Mouse (Mus musculus) C2C12 (cell line): ENCODE results near the gene Agap1.

Experiments used
- CEBPB ChIP-seq: IDR thresholded peaks from one replicate; pipeline ENCODE4 v1.6.1; 2011; ENCODE audit warnings: low read depth, mild to moderate bottlenecking, control low read depth, moderate library complexity
- CTCF ChIP-seq: IDR thresholded peaks from one replicate; pipeline ENCODE4 v1.5.1; 2011; ENCODE audit not compliant: control insufficient read depth, insufficient read depth, insufficient read length
- USF1 ChIP-seq: IDR thresholded peaks from one replicate; pipeline ENCODE4 v1.6.1; 2011; ENCODE audit warnings: low read depth, mild to moderate bottlenecking, control low read depth, moderate library complexity

DNA sequence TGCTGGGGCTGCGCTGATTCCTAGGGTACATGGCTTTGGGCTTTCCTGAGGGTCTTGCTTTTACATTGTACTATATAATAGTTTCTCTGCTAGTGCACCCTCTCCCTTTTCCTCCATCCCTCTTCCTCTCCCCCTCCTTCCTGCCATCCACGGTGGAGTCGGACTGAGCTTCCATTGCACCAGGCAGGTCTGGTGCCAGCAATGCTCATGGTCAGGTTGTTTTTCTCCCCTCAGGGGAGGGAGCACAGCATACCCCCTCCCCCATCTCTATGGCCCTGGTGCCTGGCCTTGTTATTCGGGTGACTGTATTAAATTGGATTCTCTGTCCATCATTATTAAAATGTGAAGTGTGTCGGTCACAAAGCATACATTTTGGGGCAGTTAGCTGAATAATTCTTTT, 259.1 kb downstream of the Agap1 start:
- TF ChIP-seq CTCF (no peak), USF1 (no peak), CEBPB (no peak)
